Mouse (Mus musculus): Measurements from ENCODE around the gene Abcc1. TPM values are rescaled to one million over a fixed set of nuclear protein-coding genes. Genes with fewer than 3 reads are reported as not detected.
A peak's percentile ranks its signal among the peaks of the same experiment; 100 is the strongest.

Gene Abcc1
- total and polyA plus RNA-seq, 2 experiments = 1.3 to 1.6 TPM

GRCm38 (mm10) chr16:14483221-14483620 lies 121.9 kb downstream of the Abcc1 start:
- H3K27me3 ChIP-seq (ENCODE audit: control insufficient read depth, insufficient read depth, low read length) = no peaks in the 10 kb centered on the region
- no peak overlapping the region for H3K9ac ChIP-seq (ENCODE audit: low read depth, low read length)
- WGBS = 65% methylated on average over 1 of the region's 1 CpGs
- no peak overlapping the region for H3K27ac ChIP-seq (replicated peaks; ENCODE audit: insufficient read depth, low read depth, low read length)
- TF ChIP-seq CTCF (IDR thresholded peaks at IDR 0.05; ENCODE audit: low read depth, low read length) (no peak), POLR2A (IDR thresholded peaks at IDR 0.05; ENCODE audit: extremely low read depth, insufficient read depth, low read length) (no peak)
- no peak for DNase-seq (ENCODE audit: extremely low read depth, low read depth, low spot score)
- no peaks in the 10 kb centered on the region for H3K79me2 ChIP-seq (ENCODE audit: control insufficient read depth, insufficient read depth, low read length)
- H3K4me1 ChIP-seq (ENCODE audit: control insufficient read depth, insufficient read depth, low read length) = no peaks in the 10 kb centered on the region
- H3K36me3 ChIP-seq (ENCODE audit: control insufficient read depth, insufficient read depth, low read length) = no peaks in the 10 kb centered on the region
- no peak overlapping the region for H3K4me3 ChIP-seq (ENCODE audit: insufficient read depth, low read depth, low read length)

DNA sequence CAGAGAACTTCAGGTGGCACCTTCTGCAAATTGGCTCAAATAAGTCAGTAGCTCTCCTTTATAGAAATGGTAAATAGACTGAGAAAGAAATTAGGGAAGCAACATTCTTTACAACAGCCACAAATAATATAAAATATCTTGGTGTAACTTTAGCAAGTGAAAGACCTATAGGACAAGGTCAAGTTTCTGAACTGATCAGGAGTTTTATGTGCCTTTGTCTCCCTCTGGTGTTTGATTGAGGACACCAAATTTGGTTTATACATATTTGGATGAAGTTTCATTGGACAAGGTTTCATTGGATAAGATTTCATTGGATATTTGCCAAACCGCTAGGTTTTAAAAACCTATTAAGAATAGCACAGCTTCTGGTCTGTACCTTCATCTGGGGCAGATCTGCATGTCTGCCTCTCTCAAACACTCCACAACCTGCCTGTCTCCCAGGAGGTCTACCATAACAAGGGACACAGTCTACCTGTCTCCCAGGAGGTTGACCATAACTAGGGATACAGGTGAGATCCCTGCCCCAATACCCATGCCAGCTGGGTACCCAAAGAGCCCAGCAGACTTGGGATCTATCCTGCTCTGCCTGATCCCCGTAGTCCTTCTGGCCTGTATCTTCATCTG lies 132.2 kb downstream of the Abcc1 start:
- Histone ChIP-seq H3K4me1 (ENCODE audit: control insufficient read depth, insufficient read depth, low read length) (no peaks in the 10 kb centered on the region), H3K9ac (ENCODE audit: low read depth, low read length) (no peak overlapping the region), H3K4me3 (ENCODE audit: insufficient read depth, low read depth, low read length) (no peak overlapping the region), H3K79me2 (ENCODE audit: control insufficient read depth, insufficient read depth, low read length) (no peaks in the 10 kb centered on the region), H3K27me3 (ENCODE audit: control insufficient read depth, insufficient read depth, low read length) (no peaks in the 10 kb centered on the region), H3K27ac (replicated peaks; ENCODE audit: insufficient read depth, low read depth, low read length) (no peak overlapping the region), H3K36me3 (ENCODE audit: control insufficient read depth, insufficient read depth, low read length) (no peaks in the 10 kb centered on the region)
- no peak for TF ChIP-seq POLR2A (IDR thresholded peaks at IDR 0.05; ENCODE audit: extremely low read depth, insufficient read depth, low read length)
- TF ChIP-seq CTCF (IDR thresholded peaks at IDR 0.05; ENCODE audit: low read depth, low read length) = 0 out of 2 replicates have a peak, but pooled peaks have one; percentile 10
- DNase-seq (ENCODE audit: extremely low read depth, low read depth, low spot score) = peak; percentile 35
- 67% methylated on average over 2 of the region's 2 CpGs for WGBS

DNA sequence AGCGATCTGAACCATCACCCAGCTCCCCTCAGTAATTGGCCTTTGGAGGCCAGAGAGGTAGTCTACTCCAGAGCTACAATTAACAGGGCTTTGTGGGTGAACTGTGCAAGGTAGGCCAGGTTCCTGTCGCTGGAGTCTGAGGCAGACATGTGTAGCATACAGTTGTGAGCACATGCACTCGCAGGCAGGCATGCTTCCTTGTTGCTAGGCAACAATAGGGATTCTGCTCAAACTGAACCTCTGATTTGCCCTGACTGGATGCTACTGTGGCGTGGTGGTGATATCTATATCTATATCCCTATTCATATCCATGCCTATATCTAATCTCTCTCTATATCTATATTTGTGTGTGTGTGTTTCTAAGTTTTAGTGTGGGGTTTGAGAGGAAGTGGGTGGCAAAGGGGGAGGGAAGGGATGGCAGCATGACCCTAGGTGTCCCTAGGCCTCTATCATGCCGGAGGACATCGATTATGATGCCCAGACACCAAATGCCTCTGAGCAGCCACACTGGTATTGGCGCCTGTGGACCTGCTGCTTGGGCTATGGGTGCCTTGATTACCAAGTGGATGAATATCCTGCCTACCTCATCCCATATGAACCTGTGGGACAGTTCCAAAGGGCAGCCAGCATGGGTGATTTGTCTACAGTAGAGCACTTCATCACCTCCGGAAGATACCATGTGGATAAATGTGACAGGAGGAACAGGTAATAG lies 140.4 kb downstream of the Abcc1 start:
- H3K36me3 ChIP-seq (ENCODE audit: control insufficient read depth, insufficient read depth, low read length) = no peaks in the 10 kb centered on the region
- no peak overlapping the region for H3K27ac ChIP-seq (replicated peaks; ENCODE audit: insufficient read depth, low read depth, low read length)
- DNase-seq (ENCODE audit: extremely low read depth, low read depth, low spot score) = no peak
- no peak overlapping the region for H3K4me3 ChIP-seq (ENCODE audit: insufficient read depth, low read depth, low read length)
- no peak for TF ChIP-seq POLR2A (IDR thresholded peaks at IDR 0.05; ENCODE audit: extremely low read depth, insufficient read depth, low read length)
- TF ChIP-seq CTCF (IDR thresholded peaks at IDR 0.05; ENCODE audit: low read depth, low read length) = no peak
- no peaks in the 10 kb centered on the region for H3K79me2 ChIP-seq (ENCODE audit: control insufficient read depth, insufficient read depth, low read length)
- H3K4me1 ChIP-seq (ENCODE audit: control insufficient read depth, insufficient read depth, low read length) = no peaks in the 10 kb centered on the region
- H3K27me3 ChIP-seq (ENCODE audit: control insufficient read depth, insufficient read depth, low read length) = no peaks in the 10 kb centered on the region
- no peak overlapping the region for H3K9ac ChIP-seq (ENCODE audit: low read depth, low read length)
- WGBS = 88% methylated on average over 8 of the region's 8 CpGs

- 55% methylated on average over 2 of the region's 2 CpGs for WGBS
- H3K27me3 ChIP-seq (ENCODE audit: control insufficient read depth, insufficient read depth, low read length) = no peaks in the 10 kb centered on the region
- H3K36me3 ChIP-seq (ENCODE audit: control insufficient read depth, insufficient read depth, low read length) = no peaks in the 10 kb centered on the region
- no peak overlapping the region for H3K9ac ChIP-seq (ENCODE audit: low read depth, low read length)
- no peak for DNase-seq (ENCODE audit: extremely low read depth, low read depth, low spot score)
- no peak overlapping the region for H3K27ac ChIP-seq (replicated peaks; ENCODE audit: insufficient read depth, low read depth, low read length)
- no peak for TF ChIP-seq POLR2A (IDR thresholded peaks at IDR 0.05; ENCODE audit: extremely low read depth, insufficient read depth, low read length)
- no peak for TF ChIP-seq CTCF (IDR thresholded peaks at IDR 0.05; ENCODE audit: low read depth, low read length)
- no peak overlapping the region for H3K4me3 ChIP-seq (ENCODE audit: insufficient read depth, low read depth, low read length)
- H3K4me1 ChIP-seq (ENCODE audit: control insufficient read depth, insufficient read depth, low read length) = no peaks in the 10 kb centered on the region
- H3K79me2 ChIP-seq (ENCODE audit: control insufficient read depth, insufficient read depth, low read length) = no peaks in the 10 kb centered on the region
Observed at GRCm38 (mm10) chr16:14506461-14506860, 145.1 kb downstream of the Abcc1 start.

Other genes starting within 250 kb of the Abcc1 start
- gene Nde1, start 198.3 kb upstream of the Abcc1 start, total RNA-seq (2014; rRNA removed) = 9.4 and 12.3 TPM in 2 replicates
- gene Nde1, start 198.3 kb upstream of the Abcc1 start, polyA plus RNA-seq (2012; rRNA removed) = 14.4 and 14.5 TPM in 2 replicates
- gene Marf1, start 198.2 kb upstream of the Abcc1 start, total RNA-seq (2014; rRNA removed) = 26.4 and 36.2 TPM in 2 replicates
- 10.7 and 11.3 TPM in 2 replicates for gene Marf1, start 198.2 kb upstream of the Abcc1 start, polyA plus RNA-seq (2012; rRNA removed)
- 2.0 and 2.2 TPM in 2 replicates for gene Myh11, start 70.2 kb upstream of the Abcc1 start, total RNA-seq (2014; rRNA removed)
- gene Myh11, start 70.2 kb upstream of the Abcc1 start, polyA plus RNA-seq (2012; rRNA removed) = 0.34 and 0.47 TPM in 2 replicates
- 33.1 and 36.6 TPM in 2 replicates for gene Fopnl, start 44.2 kb upstream of the Abcc1 start, total RNA-seq (2014; rRNA removed)
- gene Fopnl, start 44.2 kb upstream of the Abcc1 start, polyA plus RNA-seq (2012; rRNA removed) = 14.8 and 14.9 TPM in 2 replicates
- not detected in 2 replicates for gene A630010A05Rik, start 200.8 kb downstream of the Abcc1 start, total RNA-seq (2014; rRNA removed)
- not detected in 2 replicates for gene A630010A05Rik, start 200.8 kb downstream of the Abcc1 start, polyA plus RNA-seq (2012; rRNA removed)

Data from liver, adult 2 months (tissue).